Mouse (Mus musculus) liver, adult 2 months (tissue): ENCODE measurements around the gene Afg1l.

Source experiments
- CTCF ChIP-seq: fragments of 200-500 bp; IDR thresholded peaks from 2 replicates; pipeline ENCODE4 v1.5.1; 2011; ENCODE audit warnings: low read depth, low read length, control low read depth
- POLR2A ChIP-seq: fragments of 200-500 bp; IDR thresholded peaks from 2 replicates; pipeline ENCODE4 v1.6.1; 2011; ENCODE audit warnings: low read length, control low read depth; ENCODE audit not compliant: insufficient read depth; ENCODE audit errors: extremely low read depth

GRCm38 (mm10) chr10:42312557-42312956, 165.8 kb downstream of the Afg1l start:
- TF ChIP-seq CTCF = no peak
- no peak for TF ChIP-seq POLR2A
